In the genomic region with DNA sequence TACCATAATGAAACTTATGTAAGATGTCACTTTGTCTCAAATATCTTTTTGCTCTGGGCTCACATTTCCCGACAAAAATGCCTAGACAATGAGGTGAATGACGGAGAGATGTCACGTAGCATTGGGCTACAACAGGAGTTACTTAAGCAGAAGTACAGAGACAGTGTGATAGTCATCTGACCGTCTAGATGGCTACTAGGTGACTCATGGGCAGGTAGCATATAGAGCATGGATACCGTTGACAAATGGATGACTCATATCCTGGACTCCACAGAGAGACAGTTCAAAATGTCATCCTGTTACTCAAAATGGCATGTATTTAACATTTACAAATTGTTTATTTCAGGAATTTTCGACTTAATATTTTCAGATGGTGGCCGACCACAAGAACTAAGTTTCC, we compare ENCODE assay signal across 25 mouse cellular contexts.
DNase-seq lines count a peak whose midpoint lies in the region; ATAC-seq and TF ChIP-seq lines count a peak whose summit lies in the region.
"Had no signal": no experiment of that assay in that cellular context is flagged by ENCODE, and none has a peak within 500 bp of the region (broad histone marks: within the 10 kb centered on the region; RNA-seq: fewer than 3 reads in every experiment).

No protein-coding gene starts in this region.

- DNase-seq in 416B (ENCODE audit: low read depth) (peak; percentile 91), G1E (ENCODE audit: low spot score) (no peak)
- DNase-seq in spleen, adult 18-20 months, result no peak
- no peak for DNase-seq in lung, postnatal 14 days
- no peak for DNase-seq in urinary bladder, adult 2 months (ENCODE audit: low spot score)
- DNase-seq: adrenal gland, postnatal 10 days; cerebellum, adult 11 months; cerebellum, adult 2 months; cerebellum, adult 9-11 months; cerebellum, postnatal 25 days; forebrain, postnatal 0 days; gastrocnemius, adult 2 months; gastrocnemius, postnatal 25 days; heart, adult 2 months; heart, postnatal 14 days had no signal

- TF ChIP-seq CTCF in intestine, postnatal 0 days (IDR thresholded peaks at IDR 0.05; ENCODE audit: low read depth), result no peak
- no peak for TF ChIP-seq CTCF in G1E (IDR thresholded peaks at IDR 0.05; ENCODE audit: low read depth, low read length)

- no peaks in the 10 kb centered on the region for H3K9me3 ChIP-seq in intestine, postnatal 0 days (ENCODE audit: control insufficient read depth)
- H3K9me3 ChIP-seq in intestine, embryonic 16.5 days (ENCODE audit: control insufficient read depth, low read length), result no peaks in the 10 kb centered on the region
- H3K9me3 ChIP-seq in G1E (replicated peaks), result no peaks in the 10 kb centered on the region
- H3K9me3 ChIP-seq: embryonic facial prominence, embryonic 12.5 days; embryonic facial prominence, embryonic 15.5 days; heart, embryonic 10.5 days; heart, embryonic 13.5 days; hindbrain, embryonic 12.5 days; hindbrain, embryonic 15.5 days had no signal

- no peaks in the 10 kb centered on the region for H3K36me3 ChIP-seq in intestine, postnatal 0 days (ENCODE audit: control insufficient read depth, insufficient read depth)
- H3K36me3 ChIP-seq in intestine, embryonic 16.5 days (ENCODE audit: control insufficient read depth, insufficient read depth, low read length), result no peaks in the 10 kb centered on the region
- no peaks in the 10 kb centered on the region for H3K36me3 ChIP-seq in G1E (replicated peaks)
- H3K36me3 ChIP-seq: embryonic facial prominence, embryonic 12.5 days; embryonic facial prominence, embryonic 15.5 days; heart, embryonic 10.5 days; heart, embryonic 13.5 days; hindbrain, embryonic 12.5 days; hindbrain, embryonic 15.5 days had no signal

- no peaks in the 10 kb centered on the region for H3K4me1 ChIP-seq in intestine, postnatal 0 days (replicated peaks; ENCODE audit: control insufficient read depth, insufficient read depth, low read length)
- H3K4me1 ChIP-seq in intestine, embryonic 16.5 days (ENCODE audit: control insufficient read depth, insufficient read depth, low read length), result no peaks in the 10 kb centered on the region
- peaks cover 22% of the 10 kb centered on the region for H3K4me1 ChIP-seq in G1E (ENCODE audit: insufficient read depth, low read depth, low read length)
- H3K4me1 ChIP-seq: embryonic facial prominence, embryonic 12.5 days; embryonic facial prominence, embryonic 15.5 days; heart, embryonic 13.5 days; hindbrain, embryonic 12.5 days; hindbrain, embryonic 15.5 days had no signal

- no peak overlapping the region for H3K27ac ChIP-seq in intestine, postnatal 0 days (ENCODE audit: low read depth, low read length)
- H3K27ac ChIP-seq in intestine, embryonic 16.5 days (ENCODE audit: low read length), result no peak overlapping the region
- H3K27ac ChIP-seq: embryonic facial prominence, embryonic 12.5 days; embryonic facial prominence, embryonic 15.5 days; gastrocnemius, adult 2 months; heart, adult 2 months; heart, embryonic 10.5 days; heart, embryonic 13.5 days; hindbrain, embryonic 12.5 days; hindbrain, embryonic 15.5 days had no signal

- H3K4me3 ChIP-seq in intestine, postnatal 0 days (ENCODE audit: low read depth, low read length), result no peak overlapping the region
- no peak overlapping the region for H3K4me3 ChIP-seq in intestine, embryonic 16.5 days (ENCODE audit: low read length)
- H3K4me3 ChIP-seq in G1E (ENCODE audit: low read depth, low read length), result no peak overlapping the region
- H3K4me3 ChIP-seq: embryonic facial prominence, embryonic 12.5 days; embryonic facial prominence, embryonic 15.5 days; gastrocnemius, adult 2 months; heart, adult 2 months; heart, embryonic 10.5 days; heart, embryonic 13.5 days; hindbrain, embryonic 12.5 days; hindbrain, embryonic 15.5 days had no signal

- 65% methylated on average over 7 of the region's 7 CpGs for WGBS in intestine, postnatal 0 days
- 80% methylated on average over 7 of the region's 7 CpGs for WGBS in intestine, embryonic 16.5 days

- no peak overlapping the region for H3K9ac ChIP-seq in intestine, postnatal 0 days (ENCODE audit: low read depth, low read length)
- no peak overlapping the region for H3K9ac ChIP-seq in intestine, embryonic 16.5 days (ENCODE audit: low read depth, low read length)
- H3K9ac ChIP-seq: embryonic facial prominence, embryonic 12.5 days; embryonic facial prominence, embryonic 15.5 days; forebrain, postnatal 0 days; heart, embryonic 13.5 days; hindbrain, embryonic 12.5 days; hindbrain, embryonic 15.5 days had no signal

- no peaks in the 10 kb centered on the region for H3K27me3 ChIP-seq in intestine, postnatal 0 days (replicated peaks; ENCODE audit: control insufficient read depth, insufficient read depth, low read length)
- no peaks in the 10 kb centered on the region for H3K27me3 ChIP-seq in intestine, embryonic 16.5 days (replicated peaks; ENCODE audit: control insufficient read depth, insufficient read depth, low read length)
- no peaks in the 10 kb centered on the region for H3K27me3 ChIP-seq in G1E (ENCODE audit: insufficient read depth, low read length)
- H3K27me3 ChIP-seq: embryonic facial prominence, embryonic 12.5 days; embryonic facial prominence, embryonic 15.5 days; heart, embryonic 13.5 days; hindbrain, embryonic 12.5 days; hindbrain, embryonic 15.5 days; Patski had no signal

- peak; percentile 72; the same call in 1 of the 2 replicates for ATAC-seq in intestine, postnatal 0 days
- no peak for ATAC-seq in intestine, embryonic 16.5 days
- 0 out of 2 replicates have a peak, but pooled peaks have one; percentile 40 for ATAC-seq in G1E (ENCODE audit: extremely low read depth, insufficient number of reproducible peaks, low FRiP score, poor library complexity, severe bottlenecking)
- ATAC-seq: forebrain, embryonic 14.5 days; forebrain, postnatal 0 days; Patski had no signal

- H3K4me2 ChIP-seq in intestine, postnatal 0 days (replicated peaks; ENCODE audit: low read depth), result no peak overlapping the region
- no peak overlapping the region for H3K4me2 ChIP-seq in intestine, embryonic 16.5 days (ENCODE audit: low read depth, low read length)
- H3K4me2 ChIP-seq: embryonic facial prominence, embryonic 12.5 days; embryonic facial prominence, embryonic 15.5 days; heart, embryonic 13.5 days; hindbrain, embryonic 12.5 days; hindbrain, embryonic 15.5 days had no signal
